Mouse (Mus musculus) layer of hippocampus, adult 9-11 months (tissue): ENCODE measurements at regions not wholly inside any gene's neighbourhood (a gene's known extent, or its start where the extent isn't known, plus 50 kb on each side); places are given as distances from the start of the nearest gene placed in this dataset.

Source experiments
- DNase-seq: peaks from one replicate; pipeline ENCODE4 v3.0.0; 2022

DNA sequence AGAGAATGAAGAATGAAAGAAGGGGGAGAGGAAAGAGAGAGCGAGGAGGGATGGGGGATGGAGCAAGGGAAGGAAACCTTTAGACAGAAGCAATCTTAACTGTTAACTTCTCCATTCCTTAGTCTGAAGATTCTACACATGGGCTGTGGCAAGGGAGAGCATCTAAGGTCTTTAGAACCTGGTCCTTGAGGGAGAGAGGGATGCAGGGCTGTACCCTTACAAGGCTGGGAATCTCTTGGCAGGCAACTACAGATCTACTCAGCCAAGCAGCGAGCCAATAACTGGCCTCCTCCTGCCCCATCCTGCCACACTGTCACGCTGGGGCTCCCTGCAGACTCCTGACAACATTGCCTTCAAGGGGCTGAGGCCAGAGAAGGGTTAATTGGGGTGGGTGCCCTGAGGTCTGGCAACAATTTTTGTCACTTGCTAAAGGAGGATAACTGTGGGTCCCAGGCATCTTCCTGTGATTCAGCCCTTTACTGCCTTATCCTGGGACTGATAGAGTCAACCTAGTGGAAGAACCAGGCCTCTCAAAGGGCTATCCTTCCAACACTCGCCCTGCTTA, 205.7 kb downstream of the Rpap3 start:
- DNase-seq: no peak

GRCm38 (mm10) chr15:97499240-97499639, 206.4 kb downstream of the Rpap3 start:
- DNase-seq: no peak

DNA sequence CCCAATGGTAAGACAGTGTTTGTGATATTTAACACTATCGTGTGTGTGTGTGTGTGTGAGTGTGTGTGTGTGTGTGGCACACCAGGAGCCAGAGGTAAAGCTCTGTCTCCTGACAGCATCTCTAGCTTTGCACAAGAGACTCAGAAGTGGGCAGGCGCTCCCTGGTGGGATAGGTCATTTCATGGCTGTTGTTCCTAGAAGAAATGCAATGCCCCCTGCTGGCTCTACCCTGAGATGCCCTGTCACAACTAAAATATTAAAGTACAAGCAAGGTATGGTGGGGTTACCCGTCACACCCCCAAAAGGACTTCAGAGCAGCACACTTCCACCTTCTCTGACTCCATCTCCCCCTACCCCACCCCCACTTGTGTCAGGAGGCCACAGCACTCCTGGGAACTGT, 207.2 kb downstream of the Rpap3 start:
- DNase-seq: no peak

- DNase-seq: no peak
Measured at GRCm38 (mm10) chr15:97496026-97496425, 209.6 kb downstream of the Rpap3 start.

DNA sequence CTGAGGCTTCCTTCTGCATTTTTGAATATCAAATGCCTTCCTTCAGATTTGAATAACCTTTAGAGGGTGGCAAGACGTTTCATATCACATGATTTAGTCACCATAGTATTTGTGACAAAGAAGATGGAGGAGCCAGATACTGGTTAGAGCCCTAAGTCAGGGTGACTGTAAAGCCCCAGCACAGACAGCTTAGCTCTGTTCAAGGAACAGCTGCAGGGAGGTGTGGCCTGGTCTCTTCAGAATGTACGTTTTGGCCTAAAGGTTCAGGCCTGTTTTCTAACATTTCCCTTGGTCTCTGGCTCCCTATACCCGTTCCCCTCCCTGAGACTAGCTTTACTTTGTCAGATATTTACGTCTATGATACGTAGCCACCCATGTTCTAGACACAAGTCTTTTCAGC, 212.3 kb downstream of the Rpap3 start:
- no peak for DNase-seq

DNA sequence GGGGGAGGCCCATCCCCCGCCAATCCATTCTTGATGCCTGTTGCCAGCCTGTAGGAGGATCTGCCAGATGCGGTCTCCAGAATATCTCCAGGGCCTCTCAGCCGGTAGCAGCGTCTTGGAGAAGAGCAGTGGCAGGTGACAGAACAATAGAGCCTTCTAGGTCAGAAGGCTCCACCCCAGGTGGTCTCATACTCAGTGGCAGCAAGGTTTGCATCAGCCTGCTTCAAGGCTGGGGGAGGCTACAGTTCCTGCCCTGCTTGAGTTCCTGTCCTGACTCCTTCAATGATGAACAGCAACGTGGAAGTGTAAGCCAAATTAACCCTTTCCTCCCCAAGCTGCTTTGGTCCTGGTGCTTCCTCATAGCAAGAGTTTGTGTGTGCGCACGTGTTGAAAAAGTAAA, 213.8 kb downstream of the Rpap3 start:
- DNase-seq: no peak

- DNase-seq: no peak
Measured at GRCm38 (mm10) chr15:97487425-97487824, 218.2 kb downstream of the Rpap3 start.

DNA sequence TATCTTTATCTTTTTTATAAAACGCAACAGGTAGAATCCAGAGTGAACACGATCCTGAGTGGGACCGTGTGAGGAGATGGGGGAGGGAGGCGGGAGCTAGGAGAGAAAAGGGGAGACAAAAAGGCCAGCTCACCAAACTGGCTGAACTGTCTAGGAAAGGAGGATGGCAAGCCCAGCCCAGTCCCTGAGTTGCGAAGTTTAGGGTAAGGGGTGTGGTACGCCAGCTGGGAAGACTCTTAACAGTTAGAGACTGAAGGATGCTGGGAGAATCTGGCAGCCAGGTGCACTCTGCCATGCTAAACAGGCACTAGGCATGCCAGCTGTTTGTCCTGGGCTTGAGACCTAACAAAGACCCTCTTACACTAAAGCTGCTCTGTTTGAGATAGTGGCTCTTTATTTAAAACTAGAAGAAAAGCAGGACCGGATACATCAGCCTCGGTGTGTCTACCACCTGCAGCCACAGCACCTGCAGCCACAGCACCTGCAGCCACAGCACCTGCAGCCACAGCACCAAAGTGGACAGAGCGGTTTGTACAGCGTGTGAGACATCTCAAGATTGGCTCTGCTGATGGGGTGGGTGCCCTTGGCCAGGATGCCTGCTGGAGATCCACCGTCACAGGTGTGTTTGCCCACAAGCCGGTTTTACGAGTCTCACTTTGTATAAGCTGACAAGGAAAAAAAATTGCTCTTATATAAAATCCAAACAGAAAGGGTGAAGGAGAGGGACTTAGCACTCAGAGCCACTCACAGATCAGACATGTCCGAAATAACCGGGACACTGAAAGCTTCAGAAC, 225.1 kb upstream of the Amigo2 start:
- no peak for DNase-seq

DNA sequence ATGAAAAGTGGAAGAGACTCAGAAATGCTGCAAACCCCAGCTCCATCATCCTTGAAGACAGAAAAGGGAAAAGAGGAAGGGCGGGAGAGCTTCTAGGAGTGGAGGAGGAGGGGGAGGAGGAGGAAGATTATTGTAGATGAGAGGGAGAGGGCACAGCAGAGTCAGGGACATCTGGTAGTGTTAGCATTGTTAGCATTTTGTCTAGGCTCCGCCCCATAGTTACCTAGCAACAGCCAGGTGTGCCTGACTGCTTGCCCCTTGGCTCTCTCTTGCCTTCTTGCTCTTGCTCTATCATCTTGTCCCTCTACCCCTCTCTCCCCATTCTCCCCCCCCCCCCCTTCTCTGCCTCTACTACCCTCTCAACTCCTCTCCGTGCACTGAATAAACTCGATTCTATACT, 224.4 kb upstream of the Amigo2 start:
- no peak for DNase-seq

- no peak for DNase-seq
Measured at GRCm38 (mm10) chr15:97469684-97470344, 222.7 kb upstream of the Amigo2 start.

DNA sequence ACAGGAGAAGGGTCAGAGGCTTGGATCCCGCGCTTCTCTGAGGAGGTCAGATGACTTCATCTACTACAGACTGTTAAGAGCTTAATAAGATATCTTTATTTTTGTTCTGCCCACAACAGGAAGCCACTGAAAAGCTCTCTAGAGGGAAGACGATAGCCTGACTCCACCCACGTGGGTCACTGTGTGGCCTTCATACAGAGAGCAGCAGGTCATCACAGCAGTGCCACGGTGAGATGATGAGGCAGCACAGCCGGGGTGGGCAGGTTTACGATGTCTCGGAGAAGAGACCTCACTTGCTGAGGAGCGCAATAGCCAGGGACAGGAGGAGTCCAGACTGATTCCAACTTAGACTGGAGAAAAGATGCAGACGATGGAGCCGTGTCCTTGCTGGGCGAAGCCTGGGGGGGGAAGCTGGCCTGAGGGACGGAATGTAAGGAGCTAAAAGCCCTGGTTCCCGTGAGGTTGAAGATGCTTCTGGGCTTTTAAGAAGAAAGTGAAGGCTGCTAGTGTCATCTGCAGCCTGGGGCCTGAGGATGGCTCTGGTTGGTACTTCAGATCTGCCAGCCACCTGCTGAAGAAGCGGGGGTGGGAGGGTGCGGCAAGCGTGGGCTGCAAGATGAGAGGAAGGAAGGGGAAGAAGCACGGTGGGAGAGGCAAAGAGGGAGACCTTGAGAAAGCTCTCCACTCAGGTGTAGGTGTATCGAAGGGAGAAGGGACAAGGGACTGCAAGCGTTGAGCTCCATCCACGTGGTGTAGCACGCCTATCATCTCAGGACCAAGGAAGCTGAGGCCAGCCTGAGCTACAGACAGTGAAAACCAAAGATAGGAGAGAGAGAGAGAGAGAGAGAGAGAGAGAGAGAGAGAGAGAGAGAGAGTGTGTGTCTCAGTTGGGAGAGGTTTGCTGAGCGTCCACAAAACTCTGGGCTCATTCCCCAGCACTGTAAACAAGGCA, 221.9 kb upstream of the Amigo2 start:
- DNase-seq: no peak

GRCm38 (mm10) chr15:97467781-97468485, 220.8 kb upstream of the Amigo2 start:
- DNase-seq: no peak

- no peak for DNase-seq
Measured at GRCm38 (mm10) chr15:97466906-97467465, 219.9 kb upstream of the Amigo2 start.

DNA sequence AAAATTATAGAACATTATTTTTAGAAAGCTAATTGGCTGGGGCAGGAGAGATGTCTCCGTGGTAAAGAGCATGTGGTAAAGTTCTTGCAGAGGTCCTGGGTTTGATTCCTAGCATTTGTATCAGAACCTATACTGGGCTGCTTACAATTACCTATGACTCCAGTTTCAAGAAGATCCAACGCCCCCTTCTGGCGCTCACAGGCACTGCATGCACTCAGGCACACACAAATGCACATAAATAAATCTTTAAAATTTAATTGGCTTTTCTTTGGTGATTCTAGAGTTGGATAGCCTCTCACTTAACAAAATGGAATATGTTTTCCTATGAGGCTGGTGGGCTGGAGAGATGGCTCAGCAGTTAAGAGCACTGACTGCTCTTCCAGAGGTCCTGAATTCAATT, 219.0 kb upstream of the Amigo2 start:
- DNase-seq: no peak

DNA sequence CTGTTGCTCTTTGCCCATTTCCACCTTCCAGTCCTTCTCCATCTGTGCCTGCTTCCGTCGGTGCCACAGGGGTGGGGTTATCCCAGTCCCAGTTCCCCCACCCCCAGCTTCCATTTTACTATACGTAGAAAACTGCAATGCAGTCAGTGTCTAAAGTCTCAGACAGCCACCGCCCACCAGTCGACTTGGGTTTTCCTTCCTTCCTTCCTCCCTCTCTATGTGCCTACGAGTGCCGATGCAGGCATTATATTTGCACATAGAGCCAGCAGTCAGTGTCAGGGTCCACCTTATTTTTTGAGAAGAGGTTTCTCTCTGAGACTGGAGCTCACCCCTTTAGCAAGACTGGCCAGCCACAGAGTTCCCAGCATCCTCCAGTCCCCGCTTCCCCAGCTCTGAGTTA, 218.3 kb upstream of the Amigo2 start:
- DNase-seq: no peak

- no peak for DNase-seq
Measured at GRCm38 (mm10) chr15:97464737-97465136, 217.7 kb upstream of the Amigo2 start.

- peak; percentile 14 for DNase-seq
Measured at GRCm38 (mm10) chr15:97462587-97462986, 215.5 kb upstream of the Amigo2 start.

DNA sequence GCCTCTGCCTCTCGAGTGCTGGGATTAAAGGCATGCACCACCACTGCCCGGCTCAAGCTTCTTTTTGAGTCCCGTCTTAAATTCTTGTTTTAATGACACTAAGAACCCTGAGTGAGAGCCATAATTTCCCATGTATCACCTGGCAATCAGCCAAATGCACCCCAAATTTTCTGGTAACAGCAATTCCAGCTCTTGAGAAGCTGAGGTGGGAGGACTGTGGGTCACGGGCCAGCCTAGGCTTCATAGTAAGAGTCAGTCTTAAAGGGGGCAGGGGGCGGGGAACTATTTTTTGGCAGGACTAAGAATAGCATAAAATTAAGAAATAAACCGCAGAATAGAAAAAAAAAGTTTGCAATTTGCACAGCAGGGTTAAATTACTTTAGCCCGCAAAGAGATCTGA, 214.9 kb upstream of the Amigo2 start:
- no peak for DNase-seq

GRCm38 (mm10) chr15:97461060-97461459, 214.0 kb upstream of the Amigo2 start:
- DNase-seq: no peak

DNA sequence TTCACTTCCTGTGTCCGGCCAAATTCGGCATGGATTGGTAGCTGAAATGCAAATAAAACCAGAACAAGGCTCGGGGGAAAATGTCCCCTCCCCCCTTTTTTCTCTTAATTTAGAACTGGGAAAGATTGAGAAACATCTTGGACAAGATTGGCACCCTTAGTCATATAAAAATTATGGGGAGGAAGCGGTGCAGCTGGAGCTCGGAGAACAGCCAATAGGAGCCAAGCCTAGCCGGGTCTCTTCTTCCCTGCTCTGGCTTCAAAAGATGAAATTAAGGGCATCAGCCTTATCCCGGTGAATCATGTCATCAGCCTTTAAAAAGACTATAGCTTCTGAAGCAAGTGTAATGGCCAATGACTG, 213.3 kb upstream of the Amigo2 start:
- no peak for DNase-seq

DNA sequence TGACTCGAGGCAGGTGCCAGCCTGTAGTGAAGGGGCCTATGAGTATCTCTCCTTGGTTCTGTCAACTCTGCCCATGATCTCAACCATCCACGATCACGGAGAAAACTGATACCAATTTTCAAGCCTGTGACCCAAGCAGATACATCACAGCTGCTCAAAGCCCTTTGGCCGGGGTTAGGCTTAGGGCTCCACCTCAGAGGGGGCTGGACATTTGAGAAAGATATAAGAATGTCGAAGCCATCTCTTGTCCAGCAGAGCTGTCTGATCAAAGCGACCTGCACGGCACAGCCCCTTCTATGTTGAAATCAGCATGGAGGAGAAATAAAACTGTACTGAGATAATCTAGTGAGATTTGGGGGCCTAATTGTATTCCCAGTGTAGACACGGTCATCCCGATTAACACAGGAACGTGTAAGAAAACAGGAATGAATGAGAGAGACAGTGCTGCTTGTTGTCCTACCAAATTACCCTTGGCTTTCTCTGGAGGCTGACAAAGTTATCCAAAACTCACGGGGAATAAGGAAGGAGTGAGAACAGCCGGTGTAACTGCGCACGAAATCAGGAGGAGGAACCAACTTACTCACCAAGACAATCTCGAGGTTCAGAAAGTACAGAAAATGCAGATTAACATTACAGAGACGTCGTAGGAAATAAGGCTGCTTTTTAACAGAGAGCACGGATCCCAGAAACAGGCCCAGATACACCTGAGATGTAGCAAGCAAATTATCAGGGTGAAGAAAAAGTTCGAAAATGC, 212.7 kb upstream of the Amigo2 start:
- no peak for DNase-seq
